Mouse (Mus musculus) mature B cell (primary cell): ENCODE data around the gene Nifk.

Experiments
- in situ Hi-C: fragments of 300-500 bp; cut with MboI; formaldehyde crosslinking; loops from 2 replicates; pipeline ENCODE4 v1.14.3; 2019

Gene Nifk

DNA sequence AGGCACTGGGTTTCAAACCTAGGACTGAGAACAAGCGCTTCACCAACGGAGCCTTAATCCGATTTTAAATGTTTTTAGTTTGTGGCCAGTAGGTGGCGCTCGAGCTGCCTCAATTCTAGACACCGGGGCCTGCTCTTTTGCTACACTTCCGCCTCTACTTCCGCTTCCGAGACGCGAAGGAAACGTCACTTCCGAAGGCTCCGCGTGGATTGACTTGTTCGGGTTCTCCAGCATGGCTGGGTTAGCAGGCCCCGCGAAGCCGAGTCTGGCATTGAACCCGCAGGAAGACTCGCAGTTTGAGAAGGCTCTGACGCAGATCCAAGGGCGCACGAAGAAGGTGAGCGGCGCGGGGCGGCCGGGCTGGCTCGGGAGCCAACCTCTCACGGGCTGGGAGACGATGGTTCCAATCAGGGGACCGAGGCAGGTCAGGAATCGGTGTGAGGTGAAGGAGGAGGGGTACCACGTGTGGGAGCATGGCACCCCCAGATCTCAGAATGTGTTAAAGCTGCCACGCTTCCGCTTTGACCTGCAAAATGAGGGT, at the start of gene Nifk:
Gene Nifk (plus strand): TSS at position 179 of the 541 bp plus-strand sequence.
- in situ Hi-C loops = loop anchor here (10.0 kb wide), 1 partner anchor 143 kb away; no protein-coding TSS in a partner anchor

DNA sequence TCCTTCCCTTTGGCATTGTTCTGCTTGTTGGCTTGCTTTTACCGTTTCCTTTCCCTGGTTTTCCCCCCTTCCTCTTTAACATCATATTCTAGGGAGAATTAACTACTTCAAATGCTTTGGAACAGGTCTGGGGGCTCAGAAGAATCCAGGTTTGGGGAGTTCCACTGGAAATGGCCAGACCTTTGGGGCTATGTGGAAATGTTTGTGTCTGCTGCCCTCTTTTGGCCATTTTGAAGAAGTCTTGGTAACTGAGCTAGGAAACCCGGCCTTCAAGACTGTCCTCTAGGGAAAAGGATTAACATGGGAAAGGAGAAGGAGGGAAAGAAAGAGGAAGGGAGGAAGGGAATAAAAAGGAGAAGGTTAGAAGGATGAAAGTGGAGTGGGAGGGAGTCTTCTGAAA, 46.5 kb upstream of the Nifk start:
- in situ Hi-C loops = no loop called here

DNA sequence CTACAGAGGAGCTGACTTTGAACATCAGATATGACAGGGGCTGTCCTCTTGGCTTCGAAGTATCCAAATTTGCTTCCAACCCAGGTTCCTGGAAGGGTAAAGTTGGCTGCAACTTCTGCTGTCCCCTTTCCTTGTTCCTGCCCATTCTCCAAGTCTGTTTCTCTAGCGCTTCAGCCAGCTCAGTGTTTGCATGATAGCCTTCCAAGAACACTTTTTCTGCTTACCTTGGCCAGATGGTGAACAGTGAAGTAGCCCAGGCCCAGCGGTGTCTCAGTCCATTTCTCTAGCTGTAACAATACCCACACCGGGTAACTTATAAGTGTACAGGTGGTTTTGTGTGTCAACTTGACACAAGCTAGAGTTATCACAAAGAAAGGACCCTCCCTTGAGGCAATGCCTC, 29.3 kb upstream of the Nifk start:
- in situ Hi-C loops = no loop called here

DNA sequence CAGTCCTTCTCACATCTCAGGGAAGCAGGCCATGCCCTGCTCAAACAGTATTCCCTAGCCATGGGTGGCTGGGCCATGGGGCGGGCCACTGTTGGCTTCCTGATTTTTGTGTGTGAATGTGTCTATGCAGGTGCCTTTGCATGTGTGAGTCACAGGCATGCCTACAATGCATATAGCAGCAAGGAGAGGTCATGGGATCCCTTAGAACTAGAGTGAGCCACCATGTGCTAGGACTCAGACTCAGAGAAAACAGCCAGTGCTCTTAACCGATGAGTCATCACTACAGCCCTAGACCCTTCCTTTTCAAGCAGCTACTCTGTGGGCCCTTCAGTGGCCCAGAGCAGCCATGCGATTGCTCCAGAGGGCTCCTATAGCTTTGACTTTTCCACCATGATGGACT, 27.4 kb upstream of the Nifk start:
- in situ Hi-C loops = no loop called here

DNA sequence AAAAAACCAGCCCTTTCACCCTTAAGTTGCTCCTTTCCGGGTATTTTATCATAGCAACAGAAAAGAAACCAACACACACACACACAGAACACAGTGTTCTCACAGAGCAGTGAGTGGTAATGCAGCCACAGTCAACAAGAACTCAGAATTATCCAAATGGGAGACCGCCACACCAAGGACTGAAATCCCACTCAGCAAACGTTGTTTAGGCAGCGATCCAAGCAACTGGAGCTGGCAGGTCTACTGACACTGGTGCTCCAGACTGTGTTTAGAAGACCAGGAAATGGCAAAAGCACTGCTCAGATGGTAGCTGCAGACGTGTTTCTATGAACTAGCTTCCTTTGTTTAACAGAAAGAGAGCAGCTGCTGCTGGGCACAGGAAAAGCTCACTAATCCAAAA, 26.8 kb upstream of the Nifk start:
- in situ Hi-C loops = no loop called here

DNA sequence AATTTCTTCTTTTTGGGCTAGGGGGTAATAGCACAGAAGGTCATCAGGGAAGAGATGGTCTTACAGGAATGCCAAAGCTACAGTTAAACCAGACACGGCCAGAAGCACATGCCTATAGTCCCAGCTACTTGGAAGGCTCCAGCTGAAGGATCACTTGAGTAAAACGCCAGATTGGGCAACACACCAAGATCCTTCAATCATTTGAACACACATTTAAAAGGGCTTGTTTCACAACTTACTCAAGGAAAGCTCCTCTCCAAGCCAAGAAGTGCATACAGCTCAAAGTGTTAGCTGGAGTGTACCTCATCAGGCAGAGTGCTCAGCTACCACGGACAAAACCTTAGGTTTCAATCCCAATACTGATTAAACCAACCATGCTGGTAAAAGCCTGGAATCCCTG, 25.0 kb upstream of the Nifk start:
- in situ Hi-C loops = no loop called here

DNA sequence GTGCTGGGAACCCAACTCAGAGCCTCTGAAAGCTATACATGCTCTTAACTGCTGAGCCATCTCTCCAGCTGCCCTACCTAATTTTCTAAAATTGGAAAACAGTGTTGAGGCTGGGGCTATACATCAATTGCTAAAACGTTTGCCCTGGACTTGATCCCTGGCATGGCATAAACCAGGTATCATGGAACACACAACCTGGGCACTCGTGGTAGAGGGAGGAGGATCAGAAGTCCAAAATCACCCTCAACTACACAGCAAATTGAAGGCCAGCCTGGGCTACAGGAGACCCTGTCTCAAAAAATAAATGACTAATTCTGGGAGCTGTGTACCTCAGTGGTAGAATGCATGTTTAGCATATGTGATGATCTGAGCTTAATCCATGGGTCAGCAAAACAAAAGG, 23.9 kb upstream of the Nifk start:
- in situ Hi-C loops = no loop called here

DNA sequence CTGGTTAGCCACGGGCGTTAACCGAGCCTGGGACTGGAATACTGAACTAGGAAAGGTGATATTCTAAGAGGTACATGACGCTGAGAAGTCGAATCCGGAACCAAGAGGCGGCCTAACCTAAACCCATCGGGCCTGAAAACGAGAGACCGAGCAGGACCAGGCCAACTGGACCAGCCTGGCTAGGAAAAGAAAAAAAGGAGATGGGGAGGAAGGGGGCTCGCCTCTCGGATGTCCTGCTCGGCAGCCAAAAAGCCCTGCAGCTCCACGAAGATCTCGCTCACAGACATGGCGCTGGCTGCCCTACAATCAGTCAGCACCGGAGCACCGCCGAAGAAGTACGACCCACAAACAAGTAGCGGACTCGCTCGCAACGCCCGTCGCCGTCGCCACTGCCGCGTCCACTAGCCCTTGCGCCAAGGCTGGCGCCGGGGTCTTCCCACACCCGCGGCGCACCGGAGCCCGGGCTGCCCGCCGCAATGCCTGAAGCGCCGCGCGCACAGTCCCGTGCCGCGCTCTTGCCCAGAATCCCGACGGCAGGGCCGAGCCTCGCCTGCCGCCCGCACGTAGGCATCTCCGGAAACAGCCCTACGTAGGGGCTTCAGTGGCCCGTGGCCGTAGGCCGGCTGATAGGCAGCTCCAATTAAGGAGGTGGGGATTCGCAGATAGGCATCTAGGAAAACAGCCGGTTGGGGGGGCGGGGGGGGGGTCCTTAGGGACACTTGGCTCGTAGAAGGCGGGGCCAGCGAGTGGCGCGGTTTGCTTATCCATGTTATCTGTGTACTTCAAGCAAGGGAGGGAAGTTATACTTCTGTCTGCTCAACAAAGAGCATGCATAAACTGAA, 10.6 kb upstream of the Nifk start:
- in situ Hi-C loops = no loop called here

DNA sequence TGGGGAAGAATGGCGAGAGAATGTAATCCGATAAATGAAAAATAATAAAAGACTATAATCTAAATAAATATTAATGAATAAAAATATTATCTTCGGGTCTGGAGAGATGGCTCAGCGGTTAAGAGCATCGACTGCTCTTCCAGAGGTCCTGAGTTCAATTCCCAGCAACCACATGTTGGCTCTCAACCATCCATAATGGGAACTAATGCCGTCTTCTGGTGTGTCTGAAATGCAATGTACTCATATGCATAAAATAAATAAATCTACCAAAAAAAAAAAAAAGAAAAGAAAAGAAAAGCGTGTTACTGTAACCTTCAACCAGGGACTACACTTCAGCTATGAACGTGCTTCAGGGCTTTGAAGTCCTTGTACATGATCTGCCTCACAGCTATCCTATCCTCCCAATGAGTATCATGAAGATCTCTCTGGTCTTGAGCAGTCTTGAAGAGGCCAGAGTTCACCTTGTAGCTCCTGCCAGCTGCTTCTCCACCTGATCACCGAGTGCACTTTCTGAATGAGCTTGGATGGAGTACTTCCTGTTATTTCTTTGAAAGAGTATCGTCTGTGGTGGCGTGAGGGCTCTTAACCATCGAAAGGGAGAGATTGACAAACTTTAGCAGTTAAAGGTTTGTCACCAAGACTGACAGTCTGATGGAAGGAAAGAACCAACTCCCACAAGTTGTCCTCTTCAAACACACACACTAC, 9.9 kb upstream of the Nifk start, which contains the start of gene Tsn:
Gene Tsn (minus strand): TSS at position 118 of the 705 bp plus-strand sequence.
- in situ Hi-C loops = no loop called here

DNA sequence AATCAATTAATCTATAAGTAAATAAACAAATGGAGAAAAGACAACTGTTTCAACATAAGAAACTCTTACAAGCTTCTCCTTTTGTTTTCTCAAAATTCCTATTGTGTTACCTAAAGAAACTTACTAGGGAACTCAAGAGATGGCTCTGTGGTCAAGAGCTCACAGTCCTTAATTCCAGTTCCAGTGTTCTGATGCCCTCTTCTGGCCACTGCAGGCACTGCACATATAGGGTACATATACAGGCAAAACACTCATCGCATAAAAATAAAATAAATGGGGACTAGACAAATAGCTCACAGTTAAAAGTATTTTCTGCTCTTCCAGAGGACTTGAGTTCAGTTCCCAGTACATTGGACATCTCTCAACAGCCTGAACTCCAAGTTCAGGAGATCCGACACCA, 943 bp upstream of the Nifk start:
- in situ Hi-C loops = loop anchor here (10.0 kb wide), 1 partner anchor 144 kb away; no protein-coding TSS in a partner anchor

DNA sequence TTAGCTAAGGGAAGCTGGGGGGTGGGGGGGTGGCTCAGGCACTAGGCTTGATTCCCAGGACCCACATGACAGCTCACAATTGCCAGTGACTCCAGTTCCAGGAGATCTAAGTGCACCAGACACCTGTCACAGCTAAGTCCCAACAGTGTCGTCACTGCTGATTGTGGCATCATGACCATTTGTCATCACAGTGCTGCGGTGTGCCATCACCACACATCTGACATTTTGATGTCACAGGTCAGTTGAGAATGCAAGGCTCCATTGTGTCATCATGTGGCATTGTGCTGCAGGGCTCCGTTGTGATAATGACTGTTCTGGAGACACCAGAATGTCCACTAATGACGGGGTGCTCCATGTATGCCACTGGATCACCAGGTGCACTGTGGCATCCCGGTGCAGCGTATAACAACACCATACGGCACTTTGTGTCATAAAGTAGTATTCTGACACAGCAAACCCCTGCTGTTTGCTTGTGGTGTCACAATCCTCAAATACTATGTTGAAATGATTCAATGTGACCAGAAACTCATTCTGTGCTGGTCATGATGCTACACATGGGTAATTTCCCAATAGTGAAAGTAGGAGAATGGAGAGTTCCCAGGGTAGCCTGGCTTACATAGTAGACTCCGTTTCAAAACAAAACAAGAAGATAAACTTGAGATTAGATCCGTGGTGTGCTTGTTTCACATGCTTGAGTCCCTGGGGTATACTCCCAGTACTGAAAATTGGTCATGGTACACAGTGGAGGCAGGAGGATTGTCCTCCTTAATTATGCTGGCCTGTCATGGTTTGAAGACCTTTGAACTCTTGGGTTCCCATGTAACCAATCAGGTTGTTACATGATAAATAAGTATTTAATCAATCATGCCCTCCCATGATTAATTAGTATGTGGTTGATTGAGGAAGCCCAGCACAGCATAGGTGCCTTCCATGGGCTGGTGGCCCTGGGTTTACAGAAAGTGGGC, 13.4 kb downstream of the Nifk start:
- in situ Hi-C loops = no loop called here

DNA sequence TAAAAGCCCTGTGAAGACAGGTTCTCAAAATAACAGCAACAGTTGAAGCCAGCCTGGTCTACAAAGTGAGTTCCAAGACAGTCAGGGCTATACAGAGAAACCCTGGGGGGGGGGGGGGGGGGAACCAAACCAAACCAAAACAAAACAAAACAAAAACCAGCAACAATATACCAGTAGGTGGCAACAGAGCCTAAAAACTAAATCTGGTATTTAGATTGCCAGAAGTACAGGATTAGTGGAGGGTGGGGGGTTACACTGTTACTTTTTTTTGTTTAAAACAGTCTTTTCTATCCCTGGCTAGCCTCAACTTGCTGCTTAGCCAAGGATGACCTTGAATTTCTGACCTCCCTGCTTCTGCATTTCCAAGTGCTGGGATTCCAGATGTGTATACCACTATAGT, 14.2 kb downstream of the Nifk start:
- in situ Hi-C loops = no loop called here

DNA sequence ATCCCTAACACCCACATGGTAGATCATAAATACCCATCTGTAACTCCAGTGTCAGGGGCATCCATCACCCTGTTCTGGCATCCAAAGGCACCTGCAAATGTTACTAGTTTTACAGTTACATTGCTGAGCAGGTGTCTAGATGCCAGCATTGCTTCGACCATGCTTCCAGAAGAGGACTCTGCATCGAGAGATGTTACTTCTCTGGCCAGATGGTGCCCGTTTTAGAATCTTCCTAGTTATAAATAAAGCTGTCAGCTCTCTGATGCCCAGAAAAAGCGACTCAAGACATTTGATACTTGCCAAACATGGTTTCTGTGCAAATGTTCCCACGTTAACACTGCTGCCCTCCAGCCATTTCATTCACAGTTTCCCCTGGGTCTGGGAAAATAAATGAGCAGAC, 16.3 kb downstream of the Nifk start:
- in situ Hi-C loops = no loop called here

DNA sequence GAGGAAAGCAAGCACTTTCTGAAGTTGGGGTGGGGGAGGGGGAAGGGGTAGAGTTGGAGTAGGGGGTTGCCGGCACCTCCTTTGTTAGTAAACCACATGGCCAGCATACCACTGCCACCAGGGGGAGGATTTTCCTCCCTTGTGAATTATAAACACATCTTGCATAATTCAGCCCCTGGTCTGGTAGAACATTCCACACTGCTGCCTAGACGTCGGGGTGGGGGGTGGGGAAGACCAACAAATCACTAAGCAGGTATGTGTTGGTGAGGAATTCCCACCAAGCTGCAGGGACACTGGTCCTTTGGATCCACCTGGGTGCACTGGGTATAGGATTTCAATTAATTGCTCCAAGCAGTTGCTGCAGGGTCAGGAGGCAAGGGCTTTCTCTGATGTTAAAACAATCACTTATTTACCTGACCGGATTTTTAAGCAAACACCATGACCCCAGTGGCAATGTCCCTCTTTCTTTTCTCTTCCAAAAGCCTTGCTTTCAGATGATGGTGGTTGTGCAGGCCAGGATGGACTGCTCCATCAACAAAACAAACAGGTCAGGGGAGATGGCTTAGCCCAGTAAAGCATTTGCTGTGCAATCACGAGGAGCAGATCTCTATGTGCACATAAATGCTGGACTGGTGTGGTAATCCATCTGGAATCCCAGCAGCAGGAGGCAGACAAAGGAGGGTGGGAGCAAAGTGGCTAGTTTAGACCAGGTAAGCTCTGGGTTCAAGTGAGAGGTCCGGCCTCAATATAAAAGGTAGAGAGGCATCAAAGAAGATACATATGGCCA, 22.2 kb downstream of the Nifk start:
- in situ Hi-C loops = no loop called here

DNA sequence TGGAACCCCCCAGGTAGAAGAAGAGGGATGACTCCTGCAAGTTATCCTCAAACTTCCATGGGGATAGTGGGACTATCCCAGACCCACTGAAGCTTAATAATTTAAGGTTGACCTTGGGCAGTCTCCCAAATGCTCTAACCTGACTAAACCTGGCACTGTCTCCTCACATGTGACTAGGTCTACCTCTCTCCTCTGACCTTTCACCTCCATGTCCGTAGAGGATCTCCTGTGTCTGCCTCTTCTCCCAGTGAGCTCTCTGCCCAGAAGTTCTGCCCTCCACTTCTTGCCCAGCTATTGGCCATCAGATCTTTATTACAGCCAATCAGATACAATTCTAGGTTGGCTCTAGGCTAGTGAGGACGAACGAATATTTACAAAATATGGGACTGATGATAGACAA, 28.3 kb downstream of the Nifk start:
- in situ Hi-C loops = no loop called here

DNA sequence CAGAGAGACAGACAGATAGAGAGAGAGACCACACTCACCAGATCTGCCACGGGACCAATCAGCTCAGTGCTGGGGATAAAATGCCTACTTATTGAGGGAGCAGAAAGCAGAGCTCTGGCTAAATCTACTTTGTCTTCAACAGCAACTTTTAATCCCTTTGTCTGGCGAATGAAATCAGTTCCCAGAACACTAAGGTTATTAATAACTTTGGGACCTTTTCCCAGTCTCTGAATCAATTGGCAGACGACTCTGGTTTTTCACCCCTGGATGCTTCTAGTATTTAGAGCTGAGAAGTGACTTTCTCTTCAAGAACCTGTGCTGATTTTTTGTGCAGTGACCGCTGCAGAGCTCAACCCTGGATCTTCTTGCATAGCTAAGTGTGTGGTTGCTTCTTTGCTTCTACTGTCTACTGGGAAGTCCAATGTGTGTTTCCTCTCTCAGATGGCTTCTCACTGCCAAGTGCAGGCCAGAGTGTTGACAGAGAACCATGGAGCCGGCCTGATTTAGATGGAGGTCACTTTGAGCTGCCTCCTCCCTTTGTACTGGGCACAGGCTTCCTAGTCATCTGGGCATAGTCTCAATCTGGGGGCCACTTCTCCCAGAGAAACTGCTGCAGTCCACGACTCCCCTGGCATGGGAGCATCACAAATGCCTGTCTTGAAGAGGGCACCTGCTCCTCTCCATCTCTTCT, 37.6 kb downstream of the Nifk start:
- in situ Hi-C loops = no loop called here

DNA sequence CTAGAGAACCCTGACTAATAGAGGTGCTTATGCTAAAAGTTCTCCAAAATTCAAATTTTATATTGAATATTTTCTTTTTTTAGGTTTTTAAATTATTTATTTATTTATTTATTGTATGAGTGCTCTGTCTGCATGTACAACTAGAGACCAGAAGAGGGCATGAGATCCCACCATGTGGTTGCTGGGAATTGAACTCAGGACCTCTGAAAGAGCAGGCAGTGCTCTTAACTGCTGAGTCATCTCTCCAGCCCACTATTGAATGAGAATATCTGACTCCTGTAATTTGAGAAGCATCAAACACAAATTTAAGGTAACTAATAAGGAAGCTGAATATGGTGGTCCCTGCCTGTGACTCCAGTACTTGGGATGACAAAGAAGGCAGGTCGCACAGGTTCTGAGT, 46.3 kb downstream of the Nifk start:
- in situ Hi-C loops = loop anchor here (10.0 kb wide), 1 partner anchor 107 kb away; no protein-coding TSS in a partner anchor

DNA sequence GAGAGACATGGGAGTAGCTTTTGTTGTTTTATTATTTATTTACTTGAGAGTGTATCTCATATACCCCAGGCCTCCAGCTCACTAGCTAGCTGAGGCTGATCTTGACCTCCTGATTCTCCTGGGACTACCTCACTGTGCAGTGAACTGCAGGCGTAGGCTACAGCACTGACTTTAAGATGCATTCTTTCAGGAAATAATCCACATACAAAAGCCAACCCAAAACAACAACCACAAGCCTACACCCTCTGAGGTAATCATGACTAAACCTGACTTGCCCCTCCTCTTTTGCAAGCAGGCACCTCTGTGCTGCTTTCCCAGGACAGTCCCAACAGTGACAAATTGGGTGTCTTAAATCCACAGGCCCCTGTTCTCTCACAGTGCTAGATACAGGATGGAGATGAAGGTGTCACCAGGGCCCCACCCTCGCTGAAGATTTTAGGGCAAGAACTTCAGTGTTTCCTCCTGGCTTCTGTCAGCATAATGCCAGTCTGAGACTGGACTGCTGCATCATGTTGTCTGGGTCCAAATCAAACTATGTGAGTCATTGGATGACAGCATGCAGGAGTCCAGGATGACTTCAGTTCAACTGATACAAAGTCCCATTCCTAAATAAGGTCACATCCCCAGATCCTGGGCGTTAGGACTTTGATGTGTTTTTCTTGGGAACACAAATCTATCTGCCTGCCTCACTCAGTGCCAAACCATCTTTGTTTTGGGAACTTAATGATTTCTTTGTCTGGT, 47.3 kb downstream of the Nifk start:
- in situ Hi-C loops = loop anchor here (10.0 kb wide), 1 partner anchor 106 kb away; no protein-coding TSS in a partner anchor

DNA sequence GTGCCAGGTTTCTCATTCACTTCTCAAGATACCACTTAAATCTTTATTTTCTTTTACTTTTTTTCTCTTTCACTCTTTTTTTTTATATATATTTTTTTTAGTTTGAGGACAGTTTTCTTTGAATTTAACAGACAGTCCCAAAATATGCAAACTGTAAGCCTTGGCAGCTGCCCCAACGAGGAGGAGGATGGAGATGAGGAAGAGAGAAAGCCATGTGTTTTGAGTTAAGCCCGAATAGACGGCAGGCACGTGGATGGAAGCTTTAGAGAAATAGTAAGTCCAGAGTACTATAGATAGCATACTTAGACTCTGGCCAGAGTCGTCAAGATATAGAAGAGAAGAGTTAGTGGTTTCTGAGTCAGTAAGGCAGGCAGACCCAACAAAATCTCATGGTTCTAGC, 56.1 kb downstream of the Nifk start:
- in situ Hi-C loops = no loop called here
